Mouse (Mus musculus): ENCODE results near the gene Ptprd.

DNA sequence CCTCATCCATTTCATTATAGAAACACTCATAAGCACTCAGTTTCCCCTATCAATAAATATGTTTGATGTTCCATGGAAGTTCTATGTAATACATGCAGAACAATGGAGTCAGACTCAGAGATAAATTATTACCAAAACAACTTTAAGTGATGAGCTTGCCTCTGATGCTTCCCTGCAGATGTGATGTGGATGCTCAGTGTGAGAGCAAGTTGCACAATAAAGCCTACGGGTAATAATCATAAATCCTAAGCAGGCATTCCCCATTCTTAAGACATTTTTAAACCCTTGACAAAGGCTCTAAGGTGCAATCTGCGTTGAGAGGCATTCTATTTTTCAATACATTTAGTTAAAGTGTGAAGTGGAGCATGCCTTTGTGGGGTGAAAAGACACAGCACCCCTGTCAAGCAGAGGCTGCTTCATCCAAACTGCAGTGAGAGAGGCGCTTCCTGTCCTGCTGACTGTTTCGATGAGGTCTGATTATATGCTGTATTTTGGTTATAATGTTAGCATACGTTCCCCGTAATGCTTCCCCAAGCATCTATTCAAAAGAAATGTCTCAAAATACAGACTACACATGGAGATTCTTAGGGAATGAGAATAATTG, 969.8 kb downstream of the Ptprd start:
- TF ChIP-seq CTCF (IDR thresholded peaks at IDR 0.05; ENCODE audit: insufficient read depth, low read depth, low read length) (no peak), POLR2A (IDR thresholded peaks at IDR 0.05; ENCODE audit: insufficient read depth, low read depth, low read length) (no peak)

Measured in olfactory bulb, adult 2 months (tissue).